11 mouse cellular contexts compared by ENCODE assay signal in genomic region chr4:48225604-48226003, GRCm38 (mm10). TPM values are rescaled to one million over a fixed set of nuclear protein-coding genes. Genes with fewer than 3 reads are reported as not detected.
DNase-seq lines count a peak whose midpoint lies in the region; ATAC-seq and TF ChIP-seq lines count a peak whose summit lies in the region.
"Had no signal": no experiment of that assay in that cellular context is flagged by ENCODE, and none has a peak within 500 bp of the region (broad histone marks: within the 10 kb centered on the region; RNA-seq: fewer than 3 reads in every experiment).

No protein-coding gene starts in this region.

- H3K4me3 ChIP-seq in lung, adult 2 months (replicated peaks; ENCODE audit: extremely low read depth, low read depth, low read length), result no peak overlapping the region
- no peak overlapping the region for H3K4me3 ChIP-seq in MEL (ENCODE audit: control insufficient read depth in 1 of 2, insufficient read depth in 1 of 2, low read depth in 2 of 2, low read length in 2 of 2)
- no peak overlapping the region for H3K4me3 ChIP-seq in stomach, embryonic 16.5 days (replicated peaks; ENCODE audit: low read length)
- H3K4me3 ChIP-seq: heart, embryonic 15.5 days; hindbrain, embryonic 15.5 days; limb, embryonic 15.5 days; midbrain, embryonic 12.5 days had no signal

- DNase-seq in lung, adult 18-20 months, result peak; percentile 21 to 34
- no peak for DNase-seq in lung, adult 2 months
- DNase-seq in MEL (ENCODE audit: low read depth, low spot score), result peak; percentile 12
- peak; percentile 61 to 68 for DNase-seq in adrenal gland, postnatal 36 days
- no peak for DNase-seq in left cerebral cortex, adult 11 months (ENCODE audit: low spot score)
- no peak for DNase-seq in cerebellum, postnatal 25 days

- no peak for TF ChIP-seq EP300 in MEL (IDR thresholded peaks at IDR 0.05; ENCODE audit: low read depth in 1 of 2, low read length in 2 of 2)

- 19% methylated on average over 3 of the region's 3 CpGs for WGBS in lung, adult 2 months
- WGBS in stomach, embryonic 16.5 days, result 23% methylated on average over 3 of the region's 3 CpGs

- no peaks in the 10 kb centered on the region for H3K9me3 ChIP-seq in MEL (replicated peaks; ENCODE audit: insufficient read depth, low read length)
- no peaks in the 10 kb centered on the region for H3K9me3 ChIP-seq in stomach, embryonic 16.5 days (replicated peaks; ENCODE audit: control insufficient read depth, low read length)
- H3K9me3 ChIP-seq: heart, embryonic 15.5 days; hindbrain, embryonic 15.5 days; limb, embryonic 15.5 days; midbrain, embryonic 12.5 days had no signal

- no peak for TF ChIP-seq RAD21 in MEL (IDR thresholded peaks at IDR 0.05; ENCODE audit: low read depth, low read length)

- H3K9ac ChIP-seq in MEL (ENCODE audit: control insufficient read depth, low read depth, low read length, poor library complexity, severe bottlenecking), result no peak overlapping the region
- H3K9ac ChIP-seq in stomach, embryonic 16.5 days (ENCODE audit: low read length), result no peak overlapping the region
- H3K9ac ChIP-seq: heart, embryonic 15.5 days; hindbrain, embryonic 15.5 days; limb, embryonic 15.5 days; midbrain, embryonic 12.5 days had no signal

- H3K36me3 ChIP-seq in MEL (ENCODE audit: control insufficient read depth in 1 of 2, insufficient read depth in 2 of 2, low read length in 2 of 2), result peaks cover 0 to 2% of the 10 kb centered on the region in 2 experiments; a peak in 2 of 4 replicates
- H3K36me3 ChIP-seq in stomach, embryonic 16.5 days (ENCODE audit: control insufficient read depth, insufficient read depth, low read length), result no peaks in the 10 kb centered on the region
- H3K36me3 ChIP-seq: heart, embryonic 15.5 days; hindbrain, embryonic 15.5 days; limb, embryonic 15.5 days; midbrain, embryonic 12.5 days had no signal

- ATAC-seq in stomach, embryonic 16.5 days (ENCODE audit: insufficient read depth, low FRiP score), result peak; percentile 75; the same call in 1 of the 2 replicates

- H3K27me3 ChIP-seq in MEL (ENCODE audit: control insufficient read depth in 1 of 2, insufficient read depth in 2 of 2, low read length in 2 of 2), result no peaks in the 10 kb centered on the region
- H3K27me3 ChIP-seq in stomach, embryonic 16.5 days (ENCODE audit: control insufficient read depth, insufficient read depth, low read length), result no peaks in the 10 kb centered on the region
- H3K27me3 ChIP-seq: heart, embryonic 15.5 days; hindbrain, embryonic 15.5 days; limb, embryonic 15.5 days; midbrain, embryonic 12.5 days had no signal

- no peak overlapping the region for H3K27ac ChIP-seq in MEL (ENCODE audit: control insufficient read depth, low read depth, low read length)
- 0 out of 2 replicates have a peak overlapping the region, but pooled peaks have one; percentile 72 for H3K27ac ChIP-seq in stomach, embryonic 16.5 days (ENCODE audit: low read length)
- H3K27ac ChIP-seq: heart, embryonic 15.5 days; hindbrain, embryonic 15.5 days; limb, embryonic 15.5 days; midbrain, embryonic 12.5 days had no signal

- H3K79me2 ChIP-seq in MEL (ENCODE audit: control insufficient read depth, insufficient read depth, low read length, poor library complexity), result no peaks in the 10 kb centered on the region

- no peak for TF ChIP-seq CTCF in lung, adult 2 months (IDR thresholded peaks at IDR 0.05; ENCODE audit: insufficient read depth, low read length)
- no peak for TF ChIP-seq CTCF in MEL (IDR thresholded peaks at IDR 0.05 in 2 of 3, conservative IDR thresholded peaks at IDR 0.05 in 1 of 3; ENCODE audit: control insufficient read depth in 1 of 3, insufficient read depth in 1 of 3, low read depth in 2 of 3, low read length in 3 of 3, poor library complexity in 1 of 3, severe bottlenecking in 1 of 3)

- H3K4me1 ChIP-seq in lung, adult 2 months (ENCODE audit: control insufficient read depth, insufficient read depth, low read length), result peaks cover 6% of the 10 kb centered on the region
- no peaks in the 10 kb centered on the region for H3K4me1 ChIP-seq in MEL (ENCODE audit: control insufficient read depth in 1 of 2, insufficient read depth in 2 of 2, low read length in 2 of 2)
- H3K4me1 ChIP-seq in stomach, embryonic 16.5 days (ENCODE audit: control insufficient read depth, insufficient read depth, low read length), result peaks cover 10% of the 10 kb centered on the region; the same call in 1 of the 2 replicates
- H3K4me1 ChIP-seq: heart, embryonic 15.5 days; hindbrain, embryonic 15.5 days; limb, embryonic 15.5 days; midbrain, embryonic 12.5 days had no signal

- H3K4me2 ChIP-seq in stomach, embryonic 16.5 days (ENCODE audit: low read depth, low read length), result no peak overlapping the region
- H3K4me2 ChIP-seq: heart, embryonic 15.5 days; hindbrain, embryonic 15.5 days; limb, embryonic 15.5 days; midbrain, embryonic 12.5 days had no signal

- TF ChIP-seq POLR2A in lung, adult 2 months (IDR thresholded peaks at IDR 0.05; ENCODE audit: borderline replicate concordance, extremely low read depth, low read depth, low read length), result no peak
- TF ChIP-seq POLR2A in MEL (IDR thresholded peaks at IDR 0.05; ENCODE audit: control insufficient read depth in 1 of 2, insufficient read depth in 1 of 2, low read depth in 1 of 2, low read length in 2 of 2, poor library complexity in 1 of 2), result no peak

TF ChIP-seq in MEL, 35 proteins besides CTCF, POLR2A, EP300 and RAD21:
- TF ChIP-seq ZKSCAN1 (IDR thresholded peaks at IDR 0.05; ENCODE audit: low read depth, low read length), result no peak
- 0 out of 2 replicates have a peak, but pooled peaks have one; percentile 47 for TF ChIP-seq MAFK (IDR thresholded peaks at IDR 0.05; ENCODE audit: borderline replicate concordance, low read depth, low read length)

RNA-seq across cellular contexts. Expression of gene Erp44, which starts 53.8 kb away (rescaled TPM):
- 8.6 and 11.9 TPM in 2 replicates for polyA plus RNA-seq in lung, adult 2 months (2012; rRNA removed)
- total RNA-seq in MEL (2012; rRNA removed), result 27.6 and 31.1 TPM in 2 replicates
- 10 to 100 TPM in 1 of 2 experiments, not detected in 1; 31.6 TPM for polyA plus RNA-seq in MEL (2012; ENCODE audit: insufficient read depth in 1 of 2, insufficient read length in 2 of 2, low read depth in 1 of 2, low replicate concordance in 2 of 2, missing spikeins in 1 of 2)
- total RNA-seq in adrenal gland, postnatal 36 days (2021), result 10 to 100 TPM; 66.7 to 69.6 TPM
- polyA plus RNA-seq in stomach, embryonic 16.5 days (2015; fragmentation: Nextera tagmentation; extraction: Ambion mirVana), result 120 and 125 TPM in 2 replicates

RNA-seq across cellular contexts. Expression of gene Invs, which starts 54.0 kb away (rescaled TPM):
- polyA plus RNA-seq in lung, adult 2 months (2012; rRNA removed), result 3.7 and 4.7 TPM in 2 replicates
- 1.9 and 2.7 TPM in 2 replicates for total RNA-seq in MEL (2012; rRNA removed)
- 1 to 10 TPM in 1 of 2 experiments, not detected in 1; 2.5 TPM for polyA plus RNA-seq in MEL (2012; ENCODE audit: insufficient read depth in 1 of 2, insufficient read length in 2 of 2, low read depth in 1 of 2, low replicate concordance in 2 of 2, missing spikeins in 1 of 2)
- total RNA-seq in adrenal gland, postnatal 36 days (2021), result 10 to 100 TPM; 12.2 to 13.6 TPM
- polyA plus RNA-seq in stomach, embryonic 16.5 days (2015; fragmentation: Nextera tagmentation; extraction: Ambion mirVana), result 9.2 and 10.2 TPM in 2 replicates

Comparison
In these comparisons a context has a peak if more than half of its experiments do, and no peak if none do; other contexts are left out.
1. DNase-seq: peak in lung, adult 18-20 months (2 of 2), MEL (single experiment) and adrenal gland, postnatal 36 days (2 of 2); none in lung, adult 2 months (single experiment), left cerebral cortex, adult 11 months (single experiment) and cerebellum, postnatal 25 days (0 of 2).